Mouse (Mus musculus) olfactory bulb, adult 2 months (tissue): Measurements from ENCODE around the gene Upf1. TPM values are rescaled to one million over a fixed set of nuclear protein-coding genes. Genes with fewer than 3 reads are reported as not detected.

Source experiments
- H3K27ac ChIP-seq: fragments of 200-500 bp; 2 replicates; pipeline ENCODE4 v1.5.1; 2012; ENCODE audit warnings: low read depth, low read length; ENCODE audit not compliant: insufficient read depth
- H3K4me1 ChIP-seq: fragments of 200-500 bp; 2 replicates; pipeline ENCODE4 v1.6.1; 2012; ENCODE audit warnings: low read length; ENCODE audit not compliant: control insufficient read depth, insufficient read depth
- H3K4me3 ChIP-seq: fragments of 200-500 bp; 2 replicates; pipeline ENCODE4 v1.5.1; 2012; ENCODE audit warnings: mild to moderate bottlenecking, low read depth, low read length, moderate library complexity; ENCODE audit not compliant: insufficient read depth
- CTCF ChIP-seq: fragments of 200-500 bp; IDR thresholded peaks from 2 replicates; pipeline ENCODE4 v1.5.1; 2012; ENCODE audit warnings: low read depth, mild to moderate bottlenecking, low read length, moderate library complexity; ENCODE audit not compliant: insufficient read depth
- POLR2A ChIP-seq: fragments of 200-500 bp; IDR thresholded peaks from 2 replicates; pipeline ENCODE4 v1.6.1; 2012; ENCODE audit warnings: mild to moderate bottlenecking, low read depth, low read length, moderate library complexity; ENCODE audit not compliant: insufficient read depth
- WGBS: fragments of 180-500 bp; shearing (Covaris S2); methylation state at CpG from one replicate; pipeline ENCODE4 v1.1.7; 2018; 5-methylcytosine and 5-hydroxymethylcytosine counted together
- polyA plus RNA-seq: library from polyadenylated mRNA; stranded (reverse); fragments of >200 nt; gene quantifications from 2 replicates; pipeline ENCODE4 v1.2.4, GENCODE M21; 2012; ENCODE audit warnings: low replicate concordance; ENCODE audit not compliant: missing spikeins, insufficient read depth, insufficient read length

Upf1 gene
- polyA plus RNA-seq, 1 experiment = not detected

DNA sequence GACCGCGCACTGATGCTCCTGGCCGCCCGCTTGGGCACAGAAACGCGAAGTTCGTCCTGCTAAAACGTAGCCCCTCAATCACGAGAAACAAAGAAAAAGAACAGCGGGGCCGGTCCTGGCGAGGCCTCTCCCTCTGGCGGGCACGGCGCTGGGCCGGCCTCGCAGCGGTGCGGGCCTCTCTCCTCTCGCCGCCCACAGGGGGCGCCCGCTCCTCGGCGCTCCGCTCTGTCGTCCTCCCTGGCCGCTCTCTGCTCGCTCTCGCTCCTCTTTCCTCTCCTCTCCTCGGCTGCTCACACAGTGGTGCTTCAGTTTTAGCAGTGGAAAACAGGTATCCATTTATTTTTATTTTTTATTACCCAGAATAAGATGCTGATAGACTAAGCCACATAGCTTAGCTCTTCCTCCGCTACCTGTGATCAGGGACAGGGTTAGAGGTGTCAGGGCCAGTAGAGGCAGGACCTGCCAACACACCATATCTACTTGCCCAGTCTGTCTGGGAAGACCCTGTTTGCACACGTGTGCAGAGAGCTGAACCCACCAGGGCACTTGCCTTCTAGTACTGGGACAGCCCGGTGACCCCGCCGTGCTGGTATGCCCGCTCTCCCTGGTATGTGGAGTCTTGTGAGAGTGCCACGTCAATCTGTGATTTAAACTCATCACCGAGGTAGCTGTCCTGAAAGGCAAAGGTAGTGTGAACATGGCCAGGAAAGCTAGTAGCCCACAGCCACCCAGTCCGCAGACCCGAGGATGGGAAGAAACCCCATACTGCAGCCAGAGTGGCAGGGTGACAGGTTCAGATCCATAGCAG, 20.8 kb downstream of the Upf1 start:
- Histone ChIP-seq H3K27ac (no peak overlapping the region), H3K4me3 (no peak overlapping the region), H3K4me1 (peaks cover 39% of the 10 kb centered on the region)
- no peak for TF ChIP-seq POLR2A
- peak; percentile 92 for TF ChIP-seq CTCF
- WGBS = 24% methylated on average over 41 of the region's 41 CpGs

DNA sequence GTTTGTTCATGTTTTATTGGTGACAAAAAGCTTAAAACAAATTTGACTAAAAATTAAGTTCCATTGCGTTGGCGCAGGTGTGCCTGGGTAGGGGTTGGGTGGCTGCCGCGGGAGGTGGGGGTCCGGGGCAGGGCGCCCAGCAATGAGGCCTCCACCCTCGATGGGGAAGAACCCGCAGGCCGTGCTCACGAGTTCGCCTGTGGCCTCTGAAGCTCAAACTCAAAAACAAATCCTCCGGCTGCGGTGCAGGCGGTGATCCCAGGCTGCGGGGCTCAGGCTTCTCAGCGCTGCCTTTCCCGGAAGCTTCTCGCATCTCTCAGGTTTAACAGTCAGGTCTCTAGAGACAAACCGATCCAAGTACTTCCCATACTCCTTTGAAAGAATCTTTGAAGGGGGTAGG, 21.6 kb downstream of the Upf1 start:
- H3K4me3 ChIP-seq = no peak overlapping the region
- peaks cover 39% of the 10 kb centered on the region for H3K4me1 ChIP-seq
- WGBS = 60% methylated on average over 19 of the region's 19 CpGs
- H3K27ac ChIP-seq = no peak overlapping the region
- TF ChIP-seq CTCF = no peak
- no peak for TF ChIP-seq POLR2A

DNA sequence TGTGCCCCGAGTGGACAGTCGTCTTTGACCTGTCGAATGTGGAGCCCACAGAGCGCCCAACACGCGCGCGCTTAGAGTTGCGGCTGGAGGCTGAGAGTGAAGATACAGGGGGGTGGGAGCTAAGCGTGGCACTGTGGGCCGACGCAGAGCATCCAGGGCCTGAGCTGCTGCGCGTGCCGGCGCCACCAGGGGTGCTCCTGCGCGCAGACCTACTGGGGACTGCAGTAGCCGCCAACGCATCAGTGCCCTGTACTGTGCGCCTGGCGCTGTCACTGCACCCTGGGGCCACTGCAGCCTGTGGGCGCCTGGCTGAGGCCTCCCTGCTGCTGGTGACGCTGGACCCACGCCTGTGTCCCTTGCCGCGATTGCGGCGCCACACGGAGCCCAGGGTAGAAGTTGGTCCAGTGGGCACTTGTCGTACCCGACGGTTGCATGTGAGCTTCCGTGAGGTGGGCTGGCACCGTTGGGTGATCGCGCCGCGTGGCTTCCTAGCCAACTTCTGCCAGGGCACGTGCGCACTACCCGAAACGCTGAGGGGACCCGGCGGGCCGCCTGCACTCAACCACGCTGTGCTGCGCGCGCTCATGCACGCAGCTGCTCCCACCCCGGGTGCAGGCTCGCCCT, 22.2 kb downstream of the Upf1 start:
- Histone ChIP-seq H3K27ac (peak overlapping the region; percentile 21; the same call in 1 of the 2 replicates), H3K4me3 (no peak overlapping the region), H3K4me1 (peaks cover 39% of the 10 kb centered on the region)
- 21% methylated on average over 53 of the region's 53 CpGs for whole genome bisulfite sequencing
- peak; percentile 57; the same call in 1 of the 2 replicates for TF ChIP-seq CTCF
- TF ChIP-seq POLR2A = no peak

DNA sequence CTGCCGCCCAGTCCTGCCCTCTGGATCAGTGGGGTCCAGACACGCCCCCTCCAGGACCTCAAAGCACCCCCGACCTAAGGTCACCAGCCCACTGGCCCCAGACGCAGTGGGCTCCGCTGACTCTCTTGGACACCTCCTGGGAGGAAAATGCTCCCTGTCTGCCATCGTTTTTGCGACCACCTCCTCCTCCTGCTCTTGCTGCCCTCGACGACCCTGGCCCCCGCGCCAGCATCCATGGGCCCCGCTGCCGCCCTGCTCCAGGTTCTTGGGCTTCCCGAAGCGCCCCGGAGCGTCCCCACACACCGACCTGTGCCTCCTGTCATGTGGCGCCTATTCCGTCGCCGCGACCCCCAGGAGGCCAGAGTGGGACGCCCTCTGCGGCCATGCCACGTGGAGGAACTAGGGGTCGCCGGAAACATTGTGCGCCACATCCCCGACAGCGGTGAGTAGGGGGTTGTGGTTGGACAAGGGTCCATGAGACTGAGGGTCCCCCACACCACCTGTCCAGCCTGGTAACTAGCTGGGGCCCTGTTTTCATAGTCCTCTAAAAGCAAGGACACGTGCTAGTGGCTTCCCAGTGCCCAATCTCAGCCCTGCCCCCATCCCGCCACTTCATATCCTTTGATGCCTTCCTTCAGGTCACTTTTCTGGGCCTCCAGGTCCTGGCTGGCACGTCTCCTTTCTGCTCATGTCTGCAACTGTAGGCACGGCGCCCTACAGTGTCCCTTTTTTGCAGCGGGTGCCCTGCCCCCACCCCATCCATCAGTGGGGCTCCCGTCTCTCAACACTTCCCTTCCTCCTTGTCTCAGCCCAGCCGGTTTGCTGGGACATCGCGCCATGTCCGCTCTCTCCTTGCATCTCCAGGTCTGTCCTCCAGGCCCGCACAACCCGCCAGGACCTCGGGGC, 23.0 kb downstream of the Upf1 start:
- Histone ChIP-seq H3K4me3 (no peak overlapping the region), H3K27ac (peak overlapping the region; percentile 21; the same call in 1 of the 2 replicates), H3K4me1 (peaks cover 39% of the 10 kb centered on the region)
- 34% methylated on average over 45 of the region's 45 CpGs for WGBS
- TF ChIP-seq CTCF (no peak), POLR2A (no peak)

DNA sequence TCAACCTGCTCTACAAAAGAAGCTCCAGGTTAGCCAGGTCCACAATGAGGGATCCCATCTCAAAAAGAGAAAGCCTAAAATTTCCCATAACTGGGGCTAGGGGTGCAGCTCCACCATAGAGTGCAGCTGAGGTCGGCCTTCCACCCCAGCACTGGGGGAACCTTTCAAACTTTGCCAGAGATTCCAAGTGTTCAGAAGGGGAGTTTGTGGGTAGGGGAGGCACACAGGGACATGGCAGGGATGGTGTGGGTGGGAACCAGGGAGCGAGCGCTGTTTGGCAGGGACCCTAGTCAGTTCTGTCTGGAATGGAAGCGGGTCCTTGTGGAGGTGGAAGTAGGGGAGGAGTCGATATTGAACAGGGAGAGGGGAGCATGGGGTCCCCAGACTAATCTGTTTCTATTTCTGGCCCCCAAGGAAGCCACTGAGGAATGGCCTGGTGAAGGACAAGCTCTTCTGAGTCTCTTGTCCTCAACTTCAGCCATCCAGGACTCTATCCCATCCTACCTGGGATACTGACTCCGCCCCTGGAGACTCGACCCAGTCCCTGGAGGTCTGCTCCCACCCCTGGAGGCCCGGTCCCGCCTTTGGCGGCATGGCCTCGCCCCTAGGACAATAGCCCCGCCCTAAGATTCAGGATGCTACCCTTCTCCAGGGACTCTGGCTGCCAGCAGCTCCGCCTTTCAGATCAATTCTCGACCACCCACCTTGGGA, 23.8 kb downstream of the Upf1 start, which contains the start of gene Gdf1:
Gene Gdf1 (plus strand): TSS at position 694 of the 711 bp plus-strand sequence.
- H3K27ac ChIP-seq = peak within 1 kb of the TSS; percentile 21; the same call in 1 of the 2 replicates
- no peak within 1 kb of the TSS for H3K4me3 ChIP-seq
- WGBS = 44% methylated on average over 14 of the region's 14 CpGs
- TF ChIP-seq CTCF = no peak
- no peak for TF ChIP-seq POLR2A
- H3K4me1 ChIP-seq = peaks cover 39% of the 10 kb centered on the region

DNA sequence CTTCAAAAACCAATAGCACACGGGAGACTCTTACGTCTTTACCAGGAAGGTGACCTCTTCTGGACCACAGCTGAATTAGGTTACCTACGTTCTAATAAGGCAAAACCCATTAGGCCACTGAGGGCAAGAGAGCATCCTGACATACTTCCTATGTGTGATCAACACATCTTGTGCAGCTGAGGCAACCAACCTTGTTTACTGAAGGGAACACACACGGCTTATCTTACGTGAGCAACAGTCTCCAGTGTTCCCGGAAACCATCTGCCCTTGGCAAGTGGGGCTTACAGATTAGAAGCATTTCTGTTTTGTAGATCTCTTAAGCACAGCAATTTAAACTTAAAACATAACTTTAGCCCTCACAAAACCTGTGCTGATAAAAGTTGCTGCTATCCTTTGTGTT, 25.6 kb downstream of the Upf1 start:
- H3K27ac ChIP-seq = no peak overlapping the region
- H3K4me3 ChIP-seq = no peak overlapping the region
- WGBS = 87% methylated on average over 6 of the region's 6 CpGs
- TF ChIP-seq POLR2A = no peak
- no peak for TF ChIP-seq CTCF
- peaks cover 36% of the 10 kb centered on the region for H3K4me1 ChIP-seq

DNA sequence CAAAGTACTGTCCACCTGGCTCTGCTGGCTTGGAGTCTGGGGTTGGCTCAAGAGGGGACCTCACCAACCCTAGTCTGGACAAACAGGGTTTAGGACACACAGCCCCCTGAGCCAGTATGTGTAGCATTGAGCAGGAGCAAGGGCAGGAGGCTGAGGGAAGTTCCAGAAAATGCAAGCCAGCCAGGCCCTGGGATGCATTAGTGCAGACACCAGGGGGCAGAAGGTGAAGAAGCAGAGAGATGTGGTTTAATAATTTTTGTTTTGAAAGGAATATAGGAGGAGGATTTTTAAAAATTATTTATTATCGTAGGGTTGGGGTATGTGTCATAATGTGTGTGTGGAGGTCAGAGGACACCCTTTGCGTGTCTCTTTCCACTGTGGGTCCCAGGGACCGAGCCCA, 29.4 kb downstream of the Upf1 start:
- WGBS = 95% methylated on average over 3 of the region's 3 CpGs
- Histone ChIP-seq H3K4me1 (peaks cover 6% of the 10 kb centered on the region), H3K27ac (no peak overlapping the region), H3K4me3 (no peak overlapping the region)
- TF ChIP-seq POLR2A (no peak), CTCF (no peak)

DNA sequence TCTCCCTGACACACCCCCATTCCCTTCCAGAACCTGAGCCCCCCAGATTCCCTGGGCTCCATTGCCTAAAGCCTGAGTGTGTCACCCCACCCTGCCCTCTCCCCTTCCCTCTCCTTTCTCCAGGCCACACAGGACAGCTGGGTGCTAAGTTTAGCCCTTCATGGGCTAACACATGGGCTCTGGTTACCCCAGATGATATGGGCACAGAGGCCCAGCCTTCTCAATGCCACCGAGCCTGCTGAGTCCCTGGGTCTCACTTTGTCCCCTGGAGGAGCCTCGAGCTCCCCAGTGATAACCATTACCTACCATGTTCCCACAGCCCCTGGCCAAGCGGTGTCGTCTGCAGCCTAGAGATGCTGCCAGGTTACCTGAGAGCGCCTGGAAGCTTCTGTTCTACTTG, 35.2 kb downstream of the Upf1 start:
- TF ChIP-seq CTCF (no peak), POLR2A (no peak)
- peak overlapping the region; percentile 85; the same call in 1 of the 2 replicates for H3K4me3 ChIP-seq
- H3K4me1 ChIP-seq = peaks cover 21% of the 10 kb centered on the region
- 67% methylated on average over 5 of the region's 5 CpGs for WGBS
- peak overlapping the region; percentile 8 for H3K27ac ChIP-seq
